Mouse (Mus musculus): ENCODE results near the gene Phc3.

GRCm38 (mm10) chr3:30864640-30865039 is 104.6 kb downstream of the Phc3 start:
- no peak for TF ChIP-seq EP300 (IDR thresholded peaks at IDR 0.05; ENCODE audit: low read depth)
- TF ChIP-seq CTCF (IDR thresholded peaks at IDR 0.05; ENCODE audit: low read depth) = no peak
